ENCODE assay signal across 10 mouse cellular contexts in genomic region chr2:145291473-145291872, GRCm38 (mm10).
DNase-seq lines count a peak whose midpoint lies in the region; TF ChIP-seq lines count a peak whose summit lies in the region.
"Had no signal": no experiment of that assay in that cellular context is flagged by ENCODE, and none has a peak within 500 bp of the region (broad histone marks: within the 10 kb centered on the region; RNA-seq: fewer than 3 reads in every experiment).

No protein-coding gene starts in this region.

- H3K4me1 ChIP-seq in lung, adult 2 months (ENCODE audit: control insufficient read depth, insufficient read depth, low read length), result peaks cover 6% of the 10 kb centered on the region; the same call in 1 of the 2 replicates

- TF ChIP-seq POLR2A in lung, adult 2 months (IDR thresholded peaks at IDR 0.05; ENCODE audit: borderline replicate concordance, extremely low read depth, low read depth, low read length), result no peak

- DNase-seq in heart, adult 18-20 months, result peak; percentile 4 to 41
- no peak for DNase-seq in heart, postnatal 10 days
- DNase-seq in lung, adult 2 months, result no peak
- no peak for DNase-seq in lung, postnatal 10 days
- peak; percentile 30 for DNase-seq in adipocyte (ENCODE audit: low spot score)
- DNase-seq in naive thymus-derived CD4-positive, alpha-beta T cell, adult 2 months (ENCODE audit: low read depth), result peak; percentile 40
- DNase-seq in cerebellum, adult 18-20 months, result no peak
- DNase-seq in adrenal gland, postnatal 4 days (ENCODE audit: low spot score in 2 of 2), result no peak
- DNase-seq: right cerebral cortex, adult 18-20 months had no signal

- TF ChIP-seq CTCF in lung, adult 2 months (IDR thresholded peaks at IDR 0.05; ENCODE audit: insufficient read depth, low read length), result peak; percentile 23; the same call in 1 of the 2 replicates

- no peak overlapping the region for H3K4me3 ChIP-seq in lung, adult 2 months (replicated peaks; ENCODE audit: extremely low read depth, low read depth, low read length)
- H3K4me3 ChIP-seq: limb, embryonic 10.5 days had no signal

- intact Hi-C loops in heart, postnatal 10 days (cut with DNase I), result loop anchor here (2.0 kb wide), 1 partner anchor 127 kb away; no protein-coding TSS in a partner anchor

- 15% methylated on average over 2 of the region's 2 CpGs for WGBS in lung, adult 2 months

Comparison
In these comparisons a context has a peak if more than half of its experiments do, and no peak if none do; other contexts are left out.
1. DNase-seq: peak in heart, adult 18-20 months (2 of 2), adipocyte (single experiment) and naive thymus-derived CD4-positive, alpha-beta T cell, adult 2 months (single experiment); none in heart, postnatal 10 days (0 of 2), lung, adult 2 months (single experiment), lung, postnatal 10 days (single experiment), cerebellum, adult 18-20 months (0 of 2) and adrenal gland, postnatal 4 days (0 of 2).